Mouse (Mus musculus): ENCODE measurements at regions not wholly inside any gene's neighbourhood (a gene's known extent, or its start where the extent isn't known, plus 50 kb on each side); places are given as distances from the start of the nearest gene placed in this dataset.
"Not testable (repeated sequence)": the region's sequence is repeated elsewhere in the genome, so short reads cannot be mapped to it uniquely, and the experiment has no call there.

- Histone ChIP-seq H3K27ac (replicated peaks) (no peak overlapping the region), H3K4me2 (replicated peaks) (no peak overlapping the region), H3K9me3 (no peaks in the 10 kb centered on the region), H3K9ac (replicated peaks) (no peak overlapping the region), H3K36me3 (no peaks in the 10 kb centered on the region), H3K4me3 (no peak overlapping the region), H3K27me3 (no peaks in the 10 kb centered on the region), H3K4me1 (no peaks in the 10 kb centered on the region)
- no peak for ATAC-seq (replicated peaks)
- WGBS, result 20% methylated on average over 3 of the region's 3 CpGs
Observed at GRCm38 (mm10) chrX:17818325-17818724, 246.2 kb upstream of the Fundc1 start.

GRCm38 (mm10) chrX:17817651-17818050, 245.5 kb upstream of the Fundc1 start:
- ATAC-seq (replicated peaks), result no peak
- Histone ChIP-seq H3K27ac (replicated peaks) (no peak overlapping the region), H3K9me3 (no peaks in the 10 kb centered on the region), H3K36me3 (no peaks in the 10 kb centered on the region), H3K4me2 (replicated peaks) (no peak overlapping the region), H3K9ac (replicated peaks) (no peak overlapping the region), H3K27me3 (no peaks in the 10 kb centered on the region), H3K4me3 (no peak overlapping the region), H3K4me1 (no peaks in the 10 kb centered on the region)
- 79% methylated on average over 3 of the region's 3 CpGs for WGBS

GRCm38 (mm10) chrX:17788048-17788447, 215.9 kb upstream of the Fundc1 start:
- not testable (repeated sequence) for H3K36me3 ChIP-seq; H3K27ac ChIP-seq (replicated peaks); H3K27me3 ChIP-seq; H3K4me3 ChIP-seq; ATAC-seq (replicated peaks); H3K4me1 ChIP-seq; H3K4me2 ChIP-seq (replicated peaks); H3K9ac ChIP-seq (replicated peaks); H3K9me3 ChIP-seq
- WGBS, result 91% methylated on average over 2 of the region's 6 CpGs

GRCm38 (mm10) chrX:17775886-17776285, 203.8 kb upstream of the Fundc1 start:
- Histone ChIP-seq H3K9ac (replicated peaks) (no peak overlapping the region), H3K27ac (replicated peaks) (no peak overlapping the region), H3K4me2 (replicated peaks) (no peak overlapping the region), H3K4me3 (no peak overlapping the region), H3K36me3 (no peaks in the 10 kb centered on the region), H3K27me3 (no peaks in the 10 kb centered on the region), H3K4me1 (no peaks in the 10 kb centered on the region), H3K9me3 (no peaks in the 10 kb centered on the region)
- 95% methylated on average over 1 of the region's 1 CpGs for WGBS
- no peak for ATAC-seq (replicated peaks)

- H3K4me3 ChIP-seq, result no peak overlapping the region
- H3K4me2 ChIP-seq (replicated peaks), result no peak overlapping the region
- ATAC-seq (replicated peaks), result no peak
- WGBS, result 29% methylated on average over 2 of the region's 2 CpGs
- H3K27me3 ChIP-seq, result no peaks in the 10 kb centered on the region
- no peaks in the 10 kb centered on the region for H3K9me3 ChIP-seq
- no peaks in the 10 kb centered on the region for H3K36me3 ChIP-seq
- H3K27ac ChIP-seq (replicated peaks), result no peak overlapping the region
- H3K9ac ChIP-seq (replicated peaks), result no peak overlapping the region
- H3K4me1 ChIP-seq, result no peaks in the 10 kb centered on the region
Observed at GRCm38 (mm10) chrX:17752823-17753222, 180.7 kb upstream of the Fundc1 start.

- Histone ChIP-seq H3K27me3 (no peaks in the 10 kb centered on the region), H3K4me3 (no peak overlapping the region), H3K9ac (replicated peaks) (no peak overlapping the region), H3K4me1 (no peaks in the 10 kb centered on the region), H3K27ac (replicated peaks) (no peak overlapping the region), H3K4me2 (replicated peaks) (no peak overlapping the region), H3K36me3 (no peaks in the 10 kb centered on the region), H3K9me3 (no peaks in the 10 kb centered on the region)
- no peak for ATAC-seq (replicated peaks)
- 54% methylated on average over 5 of the region's 5 CpGs for WGBS
Observed at GRCm38 (mm10) chrX:17751466-17751865, 179.3 kb upstream of the Fundc1 start.

- Histone ChIP-seq H3K9ac (replicated peaks) (no peak overlapping the region), H3K27ac (replicated peaks) (no peak overlapping the region), H3K9me3 (no peaks in the 10 kb centered on the region), H3K36me3 (no peaks in the 10 kb centered on the region), H3K4me3 (no peak overlapping the region), H3K27me3 (no peaks in the 10 kb centered on the region), H3K4me1 (no peaks in the 10 kb centered on the region), H3K4me2 (replicated peaks) (no peak overlapping the region)
- WGBS, result 83% methylated on average over 4 of the region's 4 CpGs
- ATAC-seq (replicated peaks), result no peak
Observed at GRCm38 (mm10) chrX:17730233-17730632, 158.1 kb upstream of the Fundc1 start.

GRCm38 (mm10) chrX:17725780-17726220, 153.7 kb upstream of the Fundc1 start:
- Histone ChIP-seq H3K9me3 (no peaks in the 10 kb centered on the region), H3K4me1 (no peaks in the 10 kb centered on the region), H3K9ac (replicated peaks) (no peak overlapping the region), H3K27me3 (no peaks in the 10 kb centered on the region), H3K27ac (replicated peaks) (no peak overlapping the region), H3K4me3 (no peak overlapping the region), H3K36me3 (no peaks in the 10 kb centered on the region), H3K4me2 (replicated peaks) (no peak overlapping the region)
- 57% methylated on average over 5 of the region's 5 CpGs for WGBS
- ATAC-seq (replicated peaks), result no peak; the same call in 1 of the 2 replicates

GRCm38 (mm10) chrX:17724990-17725779, 153.1 kb upstream of the Fundc1 start:
- 25% methylated on average over 7 of the region's 7 CpGs for WGBS
- Histone ChIP-seq H3K27ac (replicated peaks) (no peak overlapping the region), H3K4me1 (no peaks in the 10 kb centered on the region), H3K9me3 (no peaks in the 10 kb centered on the region), H3K9ac (replicated peaks) (no peak overlapping the region), H3K36me3 (no peaks in the 10 kb centered on the region), H3K27me3 (no peaks in the 10 kb centered on the region), H3K4me3 (no peak overlapping the region), H3K4me2 (replicated peaks) (no peak overlapping the region)
- peak; percentile 88 for ATAC-seq (replicated peaks)

- WGBS, result 88% methylated on average over 2 of the region's 2 CpGs
- no peak overlapping the region for H3K4me3 ChIP-seq
Observed at GRCm38 (mm10) chrX:17724398-17724797, 152.3 kb upstream of the Fundc1 start.

GRCm38 (mm10) chrX:17721866-17722625, 149.9 kb upstream of the Fundc1 start:
- H3K4me2 ChIP-seq (replicated peaks); H3K4me1 ChIP-seq; ATAC-seq (replicated peaks); H3K9ac ChIP-seq (replicated peaks); H3K9me3 ChIP-seq; H3K36me3 ChIP-seq; H3K27me3 ChIP-seq; H3K27ac ChIP-seq (replicated peaks); H3K4me3 ChIP-seq: not testable (repeated sequence)
- 67% methylated on average over 6 of the region's 6 CpGs for WGBS

More at GRCm38 (mm10) chrX:17724398-17724797, 152.3 kb upstream of the Fundc1 start:
- Histone ChIP-seq H3K4me2 (replicated peaks) (no peak overlapping the region), H3K4me1 (no peaks in the 10 kb centered on the region), H3K27ac (replicated peaks) (no peak overlapping the region), H3K9me3 (no peaks in the 10 kb centered on the region), H3K27me3 (no peaks in the 10 kb centered on the region), H3K9ac (replicated peaks) (no peak overlapping the region), H3K36me3 (no peaks in the 10 kb centered on the region)
- ATAC-seq (replicated peaks), result no peak

- no peaks in the 10 kb centered on the region for H3K9me3 ChIP-seq
- no peak for ATAC-seq (replicated peaks)
- no peak overlapping the region for H3K27ac ChIP-seq (replicated peaks)
- no peaks in the 10 kb centered on the region for H3K36me3 ChIP-seq
- H3K27me3 ChIP-seq, result no peaks in the 10 kb centered on the region
- H3K4me3 ChIP-seq, result no peak overlapping the region
- no peak overlapping the region for H3K9ac ChIP-seq (replicated peaks)
- H3K4me1 ChIP-seq, result no peaks in the 10 kb centered on the region
- H3K4me2 ChIP-seq (replicated peaks), result no peak overlapping the region
- WGBS, result 83% methylated on average over 1 of the region's 1 CpGs
Observed at GRCm38 (mm10) chrX:17714534-17714933, 142.4 kb upstream of the Fundc1 start.
